In the genomic region with DNA sequence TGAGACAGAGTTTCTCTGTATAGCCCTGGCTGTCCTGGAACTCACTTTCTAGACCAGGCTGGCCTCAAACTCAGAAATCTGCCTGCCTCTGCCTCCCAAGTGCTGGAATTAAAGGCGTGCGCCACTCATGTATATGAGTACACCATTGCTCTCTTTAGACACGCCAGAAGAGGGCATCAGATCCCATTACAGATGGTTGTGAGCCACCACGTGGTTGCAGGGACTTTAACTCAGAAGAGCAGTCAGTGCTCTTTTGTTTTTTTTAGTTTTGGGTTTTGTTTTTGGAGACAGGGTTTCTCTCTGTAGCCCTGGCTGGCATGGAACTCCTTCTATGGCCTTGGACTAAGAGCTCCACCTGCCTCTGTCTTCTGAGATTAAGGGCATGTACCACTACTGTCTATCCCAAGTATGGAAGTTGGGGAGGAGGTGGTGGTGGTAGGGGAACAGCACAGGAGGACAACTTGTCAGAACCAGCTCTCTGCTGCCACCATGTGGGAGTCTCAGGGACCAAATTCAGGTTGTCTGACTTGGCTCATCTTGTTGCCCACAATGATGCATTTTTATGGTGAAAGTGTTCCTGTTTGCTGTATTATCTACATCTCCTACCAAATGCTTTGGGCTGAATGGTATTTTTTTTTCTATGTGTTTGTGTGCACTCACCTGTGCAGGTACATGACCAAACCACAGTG, we compare ENCODE assay signal across 7 mouse cellular contexts. TPM values are rescaled to one million over a fixed set of nuclear protein-coding genes. Genes with fewer than 3 reads are reported as not detected.
DNase-seq lines count a peak whose midpoint lies in the region; ATAC-seq lines count a peak whose summit lies in the region.

No protein-coding gene starts in this region.

- peak; percentile 56 for ATAC-seq in CD4-positive, CD25-positive, alpha-beta regulatory T cell, adult 4 months

- intact Hi-C loops in gastrocnemius, postnatal 14 days (cut with DNase I; ENCODE audit: low total_unique reads) = no loop called here

- DNase-seq in MN1 (ENCODE audit: low spot score) = peak; percentile 86
- DNase-seq in cerebellum, adult 9-11 months = peak; percentile 76
- peak; percentile 80 for DNase-seq in gastrocnemius, postnatal 14 days
- peak; percentile 61 for DNase-seq in layer of hippocampus, adult 9-11 months
- peak; percentile 88 for DNase-seq in lung, postnatal 36 days
- DNase-seq in skeletal muscle tissue, adult 2 months (ENCODE audit: low read depth, low spot score) = peak; percentile 60

RNA-seq across cellular contexts. Expression of a gene that starts 4.1 kb away (rescaled TPM):
- polyA plus RNA-seq in CD4-positive, CD25-positive, alpha-beta regulatory T cell, adult 4 months (2017; shearing (Covaris generic)) = 1 to 10 TPM; 6.6 to 7.9 TPM
- total RNA-seq in gastrocnemius, postnatal 14 days (2021) = 1 to 10 TPM; 4.2 to 5.4 TPM

RNA-seq across cellular contexts. Expression of a gene that starts 4.2 kb away (rescaled TPM):
- polyA plus RNA-seq in CD4-positive, CD25-positive, alpha-beta regulatory T cell, adult 4 months (2017; shearing (Covaris generic)) = 100 to 1,000 TPM; 819 to 912 TPM
- 1 to 10 TPM; 4.2 to 5.0 TPM for total RNA-seq in gastrocnemius, postnatal 14 days (2021)

RNA-seq across cellular contexts. Expression of a gene that starts 15.3 kb away (rescaled TPM):
- 1 to 10 TPM; 1.3 to 1.6 TPM for polyA plus RNA-seq in CD4-positive, CD25-positive, alpha-beta regulatory T cell, adult 4 months (2017; shearing (Covaris generic))
- total RNA-seq in gastrocnemius, postnatal 14 days (2021) = 10 to 100 TPM; 18.0 to 21.6 TPM

RNA-seq across cellular contexts. Expression of a gene that starts 20.1 kb away (rescaled TPM):
- polyA plus RNA-seq in CD4-positive, CD25-positive, alpha-beta regulatory T cell, adult 4 months (2017; shearing (Covaris generic)) = 10 to 100 TPM; 25.4 to 31.5 TPM
- over 10,000 TPM; 57,620 to 58,231 TPM for total RNA-seq in gastrocnemius, postnatal 14 days (2021)

RNA-seq across cellular contexts. Expression of a gene that starts 20.5 kb away (rescaled TPM):
- polyA plus RNA-seq in CD4-positive, CD25-positive, alpha-beta regulatory T cell, adult 4 months (2017; shearing (Covaris generic)) = 10 to 100 TPM; 12.5 to 18.4 TPM
- total RNA-seq in gastrocnemius, postnatal 14 days (2021) = 10 to 100 TPM; 32.1 to 32.9 TPM

Comparison
In these comparisons a context has a peak if more than half of its experiments do, and no peak if none do; other contexts are left out.
1. Peak in every context shown above with its lines: DNase-seq and ATAC-seq.